Comparison of ENCODE assay signal across 8 mouse cellular contexts in genomic region chr11:77982441-77982905, GRCm38 (mm10). TPM values are rescaled to one million over a fixed set of nuclear protein-coding genes. Genes with fewer than 3 reads are reported as not detected.
A peak's percentile ranks its signal among the peaks of the same experiment; 100 is the strongest.
DNase-seq lines count a peak whose midpoint lies in the region; ATAC-seq and TF ChIP-seq lines count a peak whose summit lies in the region.

Gene Phf12 (plus strand): TSS chr11:77982754.

- H3K27me3 ChIP-seq in embryonic facial prominence, embryonic 14.5 days (replicated peaks; ENCODE audit: control insufficient read depth, insufficient read depth, low read length), result peaks cover 2% of the 10 kb centered on the region; the same call in 1 of the 2 replicates
- no peaks in the 10 kb centered on the region for H3K27me3 ChIP-seq in heart, adult 2 months (ENCODE audit: control insufficient read depth, insufficient read depth, low read length)
- peaks cover 13% of the 10 kb centered on the region for H3K27me3 ChIP-seq in limb, embryonic 13.5 days
- no peaks in the 10 kb centered on the region for H3K27me3 ChIP-seq in midbrain, embryonic 16.5 days (ENCODE audit: control insufficient read depth, insufficient read depth, low read depth, low read length)

- H3K27ac ChIP-seq in embryonic facial prominence, embryonic 14.5 days (replicated peaks; ENCODE audit: low read depth, low read length), result peak within 1 kb of the TSS; percentile 96
- H3K27ac ChIP-seq in heart, adult 2 months, result peak within 1 kb of the TSS; percentile 90
- H3K27ac ChIP-seq in limb, embryonic 13.5 days, result peak within 1 kb of the TSS; percentile 94
- peak within 1 kb of the TSS; percentile 99 for H3K27ac ChIP-seq in midbrain, embryonic 16.5 days (ENCODE audit: low read length)

- TF ChIP-seq POLR2A in heart, adult 2 months (IDR thresholded peaks at IDR 0.05; ENCODE audit: insufficient read depth, low read depth, low read length), result peak; percentile 67

- H3K4me1 ChIP-seq in embryonic facial prominence, embryonic 14.5 days (ENCODE audit: control insufficient read depth, insufficient read depth, low read length), result peaks cover 9% of the 10 kb centered on the region; the same call in 1 of the 2 replicates
- H3K4me1 ChIP-seq in heart, adult 2 months (ENCODE audit: control insufficient read depth, insufficient read depth, low read length), result peaks cover 1% of the 10 kb centered on the region; the same call in 1 of the 2 replicates
- peaks cover 16% of the 10 kb centered on the region for H3K4me1 ChIP-seq in limb, embryonic 13.5 days
- peaks cover 17% of the 10 kb centered on the region for H3K4me1 ChIP-seq in midbrain, embryonic 16.5 days (ENCODE audit: control insufficient read depth, insufficient read depth, low read length)

- peak within 1 kb of the TSS; percentile 85 for H3K4me3 ChIP-seq in embryonic facial prominence, embryonic 14.5 days (ENCODE audit: low read depth, low read length)
- peak within 1 kb of the TSS; percentile 58 for H3K4me3 ChIP-seq in heart, adult 2 months
- peak within 1 kb of the TSS; percentile 100 for H3K4me3 ChIP-seq in limb, embryonic 13.5 days
- peak within 1 kb of the TSS; percentile 97 for H3K4me3 ChIP-seq in midbrain, embryonic 16.5 days (ENCODE audit: low read depth, low read length)

- H3K79me2 ChIP-seq in heart, adult 2 months (replicated peaks; ENCODE audit: control insufficient read depth, insufficient read depth, low read length), result no peaks in the 10 kb centered on the region

- DNase-seq in 3T3-L1 (ENCODE audit: low read depth, low spot score), result peak; percentile 99
- DNase-seq in adrenal gland, postnatal 4 days (ENCODE audit: low spot score in 2 of 2), result peak; percentile 98 to 99
- peak; percentile 100 for DNase-seq in embryonic facial prominence, embryonic 14.5 days (ENCODE audit: low spot score)
- peak; percentile 100 for DNase-seq in heart, adult 2 months
- peak; percentile 100 for DNase-seq in kidney, adult 8-10 months
- peak; percentile 98 to 99 for DNase-seq in spleen, postnatal 10 days (ENCODE audit: low spot score in 2 of 2)

- peak within 1 kb of the TSS; percentile 89 for H3K9ac ChIP-seq in embryonic facial prominence, embryonic 14.5 days (ENCODE audit: low read depth, low read length)
- H3K9ac ChIP-seq in heart, adult 2 months (ENCODE audit: low read depth, low read length), result peak within 1 kb of the TSS; percentile 84
- H3K9ac ChIP-seq in limb, embryonic 13.5 days, result peak within 1 kb of the TSS; percentile 98
- H3K9ac ChIP-seq in midbrain, embryonic 16.5 days (ENCODE audit: low read depth, low read length), result peak within 1 kb of the TSS; percentile 92

- H3K36me3 ChIP-seq in embryonic facial prominence, embryonic 14.5 days (ENCODE audit: control insufficient read depth, insufficient read depth, low read length), result peaks cover 17% of the 10 kb centered on the region; the same call in 1 of the 2 replicates
- peaks cover 12% of the 10 kb centered on the region; the same call in 1 of the 2 replicates for H3K36me3 ChIP-seq in heart, adult 2 months (ENCODE audit: control insufficient read depth, insufficient read depth, low read length)
- H3K36me3 ChIP-seq in limb, embryonic 13.5 days, result peaks cover 13% of the 10 kb centered on the region
- peaks cover 4% of the 10 kb centered on the region; the same call in 1 of the 2 replicates for H3K36me3 ChIP-seq in midbrain, embryonic 16.5 days (ENCODE audit: control insufficient read depth, insufficient read depth, low read length)

- WGBS in embryonic facial prominence, embryonic 14.5 days, result 1% methylated on average over 33 of the region's 62 CpGs
- WGBS in heart, adult 2 months, result under 1% methylated on average over 62 of the region's 62 CpGs
- WGBS in limb, embryonic 13.5 days, result under 1% methylated on average over 62 of the region's 62 CpGs
- WGBS in midbrain, embryonic 16.5 days, result under 1% methylated on average over 62 of the region's 62 CpGs

- no peak for TF ChIP-seq CTCF in heart, adult 2 months (IDR thresholded peaks at IDR 0.05)

- ATAC-seq in embryonic facial prominence, embryonic 14.5 days (ENCODE audit: low read depth), result peak; percentile 92
- ATAC-seq in limb, embryonic 13.5 days (ENCODE audit: low FRiP score, low read depth), result peak; percentile 89
- peak; percentile 91 for ATAC-seq in midbrain, embryonic 16.5 days

- TF ChIP-seq EP300 in heart, adult 2 months (IDR thresholded peaks at IDR 0.05; ENCODE audit: insufficient read depth, low read depth, low read length), result peak; percentile 1; the same call in 1 of the 2 replicates

- intact Hi-C loops in heart, adult 2 months (cut with DNase I), result no loop called here

- no peaks in the 10 kb centered on the region for H3K9me3 ChIP-seq in embryonic facial prominence, embryonic 14.5 days (ENCODE audit: control insufficient read depth, low read length)
- H3K9me3 ChIP-seq in limb, embryonic 13.5 days, result no peaks in the 10 kb centered on the region
- no peaks in the 10 kb centered on the region for H3K9me3 ChIP-seq in midbrain, embryonic 16.5 days (replicated peaks; ENCODE audit: control insufficient read depth, low read length, poor library complexity, severe bottlenecking)

- H3K4me2 ChIP-seq in embryonic facial prominence, embryonic 14.5 days (ENCODE audit: low read depth, low read length), result peak within 1 kb of the TSS; percentile 67
- peak within 1 kb of the TSS; percentile 89 for H3K4me2 ChIP-seq in limb, embryonic 13.5 days (replicated peaks)
- peak within 1 kb of the TSS; percentile 80 for H3K4me2 ChIP-seq in midbrain, embryonic 16.5 days (ENCODE audit: low read length)

RNA-seq across cellular contexts. Expression of gene Phf12, which starts in this region (rescaled TPM):
- total RNA-seq in adrenal gland, postnatal 4 days (2021), result 10 to 100 TPM; 80.7 to 81.8 TPM
- polyA plus RNA-seq in embryonic facial prominence, embryonic 14.5 days (2014; fragmentation: Nextera tagmentation; extraction: Ambion mirVana), result 15.0 and 17.0 TPM in 2 replicates
- total RNA-seq in heart, adult 2 months (2021), result 10 to 100 TPM; 23.6 to 30.5 TPM
- 22.3 and 25.3 TPM in 2 replicates for polyA plus RNA-seq in heart, adult 2 months (2012; rRNA removed)
- 21.5 and 22.0 TPM in 2 replicates for polyA plus RNA-seq in limb, embryonic 13.5 days (2015; fragmentation: Nextera tagmentation; extraction: Ambion mirVana)
- polyA plus RNA-seq in midbrain, embryonic 16.5 days (2015; fragmentation: Nextera tagmentation; extraction: Ambion mirVana), result 11.8 and 17.8 TPM in 2 replicates

Comparison
In these comparisons a context has a peak if more than half of its experiments do, and no peak if none do; other contexts are left out.
1. Peak in every context shown above with its lines: DNase-seq, ATAC-seq, H3K4me3 ChIP-seq and H3K27ac ChIP-seq.